8 mouse cellular contexts compared by ENCODE assay signal in the genomic region with DNA sequence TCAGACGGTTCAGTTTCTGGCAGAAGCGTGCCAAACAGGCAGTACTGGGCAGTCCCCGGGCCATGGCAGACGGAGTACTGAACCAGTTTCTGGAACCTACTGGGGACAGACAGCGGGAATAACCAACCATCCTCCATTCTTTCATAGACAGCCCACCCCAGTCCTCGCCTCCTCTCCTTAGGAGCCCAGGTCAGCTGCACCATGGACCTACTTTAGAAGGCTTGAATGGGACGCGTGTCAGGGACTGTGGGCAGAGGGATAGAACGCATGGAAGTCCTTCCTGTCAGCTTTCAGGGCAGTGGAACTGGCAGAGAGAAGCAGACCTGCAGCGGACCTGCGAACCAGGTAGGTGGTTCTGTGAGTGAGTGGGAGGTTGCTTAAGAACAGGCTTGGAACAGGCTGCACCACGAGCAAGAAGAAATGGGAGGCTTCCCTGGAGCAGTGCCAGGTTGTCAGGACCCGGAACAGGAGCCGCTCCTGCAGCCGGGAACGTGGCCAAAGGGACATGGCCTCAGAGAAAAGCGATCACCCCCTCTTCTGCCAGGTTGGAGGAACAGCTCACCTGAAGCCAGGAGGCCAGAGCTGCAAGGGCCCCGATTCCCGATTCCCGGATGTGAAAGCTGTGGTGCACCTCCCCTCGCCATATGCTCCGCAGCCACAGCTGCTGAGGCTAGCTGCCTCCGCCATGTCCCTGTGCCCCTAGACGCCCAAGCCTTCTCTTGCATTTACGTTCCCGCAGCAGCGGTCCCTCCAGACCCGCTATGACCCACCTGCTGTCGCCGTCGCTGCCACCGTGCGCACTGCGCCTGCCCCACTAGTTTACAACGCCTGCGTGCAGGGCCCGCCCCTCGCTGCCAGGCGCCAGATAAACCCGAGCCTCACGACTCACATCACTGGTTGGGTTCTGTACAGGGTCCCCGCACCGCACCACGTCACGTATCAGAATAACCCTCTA. TPM values are rescaled to one million over a fixed set of nuclear protein-coding genes. Genes with fewer than 3 reads are reported as not detected.
DNase-seq lines count a peak whose midpoint lies in the region; ATAC-seq lines count a peak whose summit lies in the region.

No protein-coding gene starts in this region.

- H3K27ac ChIP-seq in hindbrain, embryonic 15.5 days (replicated peaks): peak overlapping the region; percentile 77

- peaks cover 22% of the 10 kb centered on the region for H3K4me1 ChIP-seq in hindbrain, embryonic 15.5 days (replicated peaks)

- H3K4me3 ChIP-seq in hindbrain, embryonic 15.5 days: peak overlapping the region; percentile 63

- peaks cover 10% of the 10 kb centered on the region for H3K27me3 ChIP-seq in hindbrain, embryonic 15.5 days

- H3K9me3 ChIP-seq in hindbrain, embryonic 15.5 days: no peaks in the 10 kb centered on the region

- ATAC-seq in hindbrain, embryonic 15.5 days (ENCODE audit: low FRiP score, low read depth): peak; percentile 88

- 13% methylated on average over 45 of the region's 45 CpGs for WGBS in hindbrain, embryonic 15.5 days

- peak; percentile 71 for DNase-seq in adrenal gland, adult 2 months
- DNase-seq in cerebellum, postnatal 14 days: peak; percentile 89 to 94
- peak; percentile 62 to 65 for DNase-seq in frontal cortex, postnatal 14 days (ENCODE audit: low spot score in 2 of 2)
- DNase-seq in left cerebral cortex, adult 8-10 months (ENCODE audit: low spot score in 2 of 2): peak; percentile 65 to 73
- peak; percentile 83 for DNase-seq in lung, postnatal 36 days
- peak; percentile 76 to 78 for DNase-seq in right cerebral cortex, adult 2 months (ENCODE audit: low spot score in 2 of 2)
- DNase-seq in spleen, adult 12 weeks (ENCODE audit: low spot score): no peak

- 0 out of 2 replicates have a peak, but pooled peaks cover 3% of the 10 kb centered on the region for H3K36me3 ChIP-seq in hindbrain, embryonic 15.5 days

- H3K4me2 ChIP-seq in hindbrain, embryonic 15.5 days: peak overlapping the region; percentile 75

- peak overlapping the region; percentile 58 for H3K9ac ChIP-seq in hindbrain, embryonic 15.5 days

RNA-seq across cellular contexts. Expression of a gene that starts 6.9 kb away (rescaled TPM):
- total RNA-seq in adrenal gland, adult 2 months (2021): 10 to 100 TPM in 1 of 2 experiments, 1 to 10 TPM in 1; 7.6 to 23.8 TPM
- polyA plus RNA-seq in adrenal gland, adult 2 months (2012; rRNA removed): 28.4 and 56.6 TPM in 2 replicates
- 43.3 and 46.5 TPM in 2 replicates for polyA plus RNA-seq in hindbrain, embryonic 15.5 days (2015; fragmentation: Nextera tagmentation; extraction: Ambion mirVana)
- 10 to 100 TPM; 77.9 to 89.9 (median 88.4) TPM for total RNA-seq in left cerebral cortex, adult 8-10 months (2022)

RNA-seq across cellular contexts. Expression of a gene that starts 14.5 kb away (rescaled TPM):
- 1 to 10 TPM; 1.1 to 1.3 TPM for total RNA-seq in adrenal gland, adult 2 months (2021)
- 2.0 and 2.6 TPM in 2 replicates for polyA plus RNA-seq in adrenal gland, adult 2 months (2012; rRNA removed)
- polyA plus RNA-seq in hindbrain, embryonic 15.5 days (2015; fragmentation: Nextera tagmentation; extraction: Ambion mirVana): 2.1 and 3.3 TPM in 2 replicates
- 1 to 10 TPM; 1.5 to 2.1 (median 1.7) TPM for total RNA-seq in left cerebral cortex, adult 8-10 months (2022)

RNA-seq across cellular contexts. Expression of a gene that starts 15.1 kb away (rescaled TPM):
- not detected for total RNA-seq in adrenal gland, adult 2 months (2021)
- polyA plus RNA-seq in adrenal gland, adult 2 months (2012; rRNA removed): not detected in 2 replicates
- polyA plus RNA-seq in hindbrain, embryonic 15.5 days (2015; fragmentation: Nextera tagmentation; extraction: Ambion mirVana): 0.79 and 0.85 TPM in 2 replicates
- 1 to 10 TPM in 2 of 4 experiments, under 1 TPM in 2; 0.48 to 1.6 (median 1.2) TPM for total RNA-seq in left cerebral cortex, adult 8-10 months (2022)

RNA-seq across cellular contexts. Expression of a gene that starts 43.0 kb away (rescaled TPM):
- total RNA-seq in adrenal gland, adult 2 months (2021): 10 to 100 TPM; 26.6 to 35.2 TPM
- 77.3 and 102 TPM in 2 replicates for polyA plus RNA-seq in adrenal gland, adult 2 months (2012; rRNA removed)
- 25.1 and 30.7 TPM in 2 replicates for polyA plus RNA-seq in hindbrain, embryonic 15.5 days (2015; fragmentation: Nextera tagmentation; extraction: Ambion mirVana)
- 10 to 100 TPM; 50.3 to 73.4 (median 70.3) TPM for total RNA-seq in left cerebral cortex, adult 8-10 months (2022)

RNA-seq across cellular contexts. Expression of a gene that starts 45.2 kb away (rescaled TPM):
- 10 to 100 TPM; 37.7 to 41.9 TPM for total RNA-seq in adrenal gland, adult 2 months (2021)
- 137 and 144 TPM in 2 replicates for polyA plus RNA-seq in adrenal gland, adult 2 months (2012; rRNA removed)
- polyA plus RNA-seq in hindbrain, embryonic 15.5 days (2015; fragmentation: Nextera tagmentation; extraction: Ambion mirVana): 61.8 and 64.5 TPM in 2 replicates
- total RNA-seq in left cerebral cortex, adult 8-10 months (2022): 10 to 100 TPM; 40.2 to 45.3 (median 44.4) TPM
